Comparison of ENCODE assay signal across 22 mouse cellular contexts in genomic region chr10:110781772-110782171, GRCm38 (mm10). TPM values are rescaled to one million over a fixed set of nuclear protein-coding genes. Genes with fewer than 3 reads are reported as not detected.
DNase-seq lines count a peak whose midpoint lies in the region; ATAC-seq and TF ChIP-seq lines count a peak whose summit lies in the region.
"Had no signal": no experiment of that assay in that cellular context is flagged by ENCODE, and none has a peak within 500 bp of the region (broad histone marks: within the 10 kb centered on the region; RNA-seq: fewer than 3 reads in every experiment).

No protein-coding gene starts in this region.

- no peaks in the 10 kb centered on the region for H3K4me1 ChIP-seq in limb, embryonic 11.5 days (ENCODE audit: control insufficient read depth, insufficient read depth, low read length)
- no peaks in the 10 kb centered on the region for H3K4me1 ChIP-seq in limb, embryonic 10.5 days
- peaks cover 40% of the 10 kb centered on the region for H3K4me1 ChIP-seq in E14TG2a.4 (replicated peaks; ENCODE audit: low read depth, low read length)
- H3K4me1 ChIP-seq in ES-E14 (ENCODE audit: control insufficient read depth in 2 of 2, insufficient read depth in 2 of 2, low read length in 2 of 2, poor library complexity in 1 of 2), result peaks cover 0 to 3% of the 10 kb centered on the region in 2 experiments; a peak in 1 of 4 replicates
- H3K4me1 ChIP-seq: embryonic facial prominence, embryonic 15.5 days; forebrain, embryonic 13.5 days; heart, embryonic 13.5 days; hindbrain, embryonic 13.5 days; intestine, embryonic 15.5 days had no signal

- no peak overlapping the region for H3K27ac ChIP-seq in limb, embryonic 11.5 days (replicated peaks; ENCODE audit: low read depth, low read length)
- no peak overlapping the region for H3K27ac ChIP-seq in limb, embryonic 10.5 days
- no peak overlapping the region for H3K27ac ChIP-seq in ES-E14 (ENCODE audit: insufficient read depth, low read depth, low read length, poor library complexity, severe bottlenecking)
- H3K27ac ChIP-seq: embryonic facial prominence, embryonic 15.5 days; forebrain, embryonic 13.5 days; heart, embryonic 13.5 days; hindbrain, embryonic 13.5 days; intestine, embryonic 15.5 days had no signal

- no peak for DNase-seq in limb, embryonic 11.5 days (ENCODE audit: low spot score)
- DNase-seq in limb, embryonic 10.5 days (ENCODE audit: low spot score), result no peak
- no peak for DNase-seq in ES-E14 (ENCODE audit: low read depth, low spot score)
- DNase-seq in heart, postnatal 25 days (ENCODE audit: low spot score), result no peak
- no peak for DNase-seq in kidney, adult 11 months
- DNase-seq: adrenal gland, adult 8-10 months; cerebellum, adult 11 months; cerebellum, adult 8-10 months; cerebellum, postnatal 14 days; embryo, embryonic 11 days; forebrain, postnatal 0 days; gastrocnemius, postnatal 14 days; heart, postnatal 4 days; kidney, adult 8-10 months had no signal

- intact Hi-C loops in heart, postnatal 25 days (cut with DNase I), result no loop called here

- H3K4me2 ChIP-seq in limb, embryonic 11.5 days (ENCODE audit: low read depth, severe bottlenecking), result no peak overlapping the region
- H3K4me2 ChIP-seq: embryonic facial prominence, embryonic 15.5 days; forebrain, embryonic 13.5 days; heart, embryonic 13.5 days; hindbrain, embryonic 13.5 days; intestine, embryonic 15.5 days had no signal

- no peak overlapping the region for H3K4me3 ChIP-seq in limb, embryonic 11.5 days (ENCODE audit: low read depth, low read length)
- H3K4me3 ChIP-seq in limb, embryonic 10.5 days, result no peak overlapping the region
- H3K4me3 ChIP-seq in E14TG2a.4 (replicated peaks; ENCODE audit: low read length), result 0 out of 2 replicates have a peak overlapping the region, but pooled peaks have one; percentile 10
- no peak overlapping the region for H3K4me3 ChIP-seq in ES-E14 (ENCODE audit: insufficient read depth in 1 of 2, low read depth in 1 of 2, low read length in 2 of 2, poor library complexity in 1 of 2, severe bottlenecking in 1 of 2)
- H3K4me3 ChIP-seq: embryonic facial prominence, embryonic 15.5 days; forebrain, embryonic 13.5 days; heart, embryonic 13.5 days; hindbrain, embryonic 13.5 days; intestine, embryonic 15.5 days had no signal

- 0 out of 2 replicates have a peak, but pooled peaks have one; percentile 14 for ATAC-seq in limb, embryonic 11.5 days (ENCODE audit: insufficient number of reproducible peaks, low FRiP score, low TSS enrichment, low read depth)
- 0 out of 2 replicates have a peak, but pooled peaks have one; percentile 13 for ATAC-seq in erythroblast, adult 5-6 weeks (replicated peaks; ENCODE audit: low FRiP score, poor library complexity, severe bottlenecking)
- ATAC-seq: activated CD4-positive, CD25-positive, alpha-beta regulatory T cell, adult 4 months; forebrain, embryonic 13.5 days; forebrain, postnatal 0 days; intestine, embryonic 15.5 days had no signal

- WGBS in limb, embryonic 11.5 days, result 94% methylated on average over 14 of the region's 14 CpGs
- 94% methylated on average over 14 of the region's 14 CpGs for WGBS in limb, embryonic 10.5 days

- H3K36me3 ChIP-seq in limb, embryonic 11.5 days (ENCODE audit: control insufficient read depth, insufficient read depth, low read length), result peaks cover 10% of the 10 kb centered on the region; the same call in 1 of the 2 replicates
- H3K36me3 ChIP-seq in limb, embryonic 10.5 days, result peaks cover 96% of the 10 kb centered on the region
- H3K36me3 ChIP-seq in E14TG2a.4 (ENCODE audit: insufficient read depth, low read length) (peaks cover 94% of the 10 kb centered on the region), ES-E14 (ENCODE audit: control insufficient read depth, insufficient read depth, low read length, poor library complexity, severe bottlenecking) (peaks cover 49% of the 10 kb centered on the region)

- in situ Hi-C loops in ES-E14 (cut with MboI; ENCODE audit: low sequenced_read_pairs in 2 of 2, unreplicated experiment in 2 of 2), result loop anchor here in 1 of 2 experiments (25.0 kb wide), 1 partner anchor 181 kb away; no protein-coding TSS in a partner anchor

- no peak overlapping the region for H3K9ac ChIP-seq in limb, embryonic 11.5 days (ENCODE audit: low read length)
- H3K9ac ChIP-seq in ES-E14 (ENCODE audit: insufficient read depth, low read depth, low read length, poor library complexity, severe bottlenecking), result no peak overlapping the region
- H3K9ac ChIP-seq: embryonic facial prominence, embryonic 15.5 days; forebrain, embryonic 13.5 days; forebrain, postnatal 0 days; heart, embryonic 13.5 days; hindbrain, embryonic 13.5 days; intestine, embryonic 15.5 days had no signal

- H3K27me3 ChIP-seq in limb, embryonic 11.5 days (ENCODE audit: control insufficient read depth, insufficient read depth, low read length), result no peaks in the 10 kb centered on the region
- no peaks in the 10 kb centered on the region for H3K27me3 ChIP-seq in limb, embryonic 10.5 days (ENCODE audit: low read depth, poor library complexity, severe bottlenecking)
- no peaks in the 10 kb centered on the region for H3K27me3 ChIP-seq in E14TG2a.4 (ENCODE audit: insufficient read depth, low read length)
- H3K27me3 ChIP-seq: embryonic facial prominence, embryonic 15.5 days; forebrain, embryonic 13.5 days; heart, embryonic 13.5 days; hindbrain, embryonic 13.5 days; intestine, embryonic 15.5 days had no signal

- no peak for TF ChIP-seq CTCF in E14TG2a.4 (conservative IDR thresholded peaks at IDR 0.05; ENCODE audit: low read length)

- H3K9me3 ChIP-seq in limb, embryonic 11.5 days (ENCODE audit: control insufficient read depth, low read length), result no peaks in the 10 kb centered on the region
- H3K9me3 ChIP-seq in limb, embryonic 10.5 days (replicated peaks), result no peaks in the 10 kb centered on the region
- H3K9me3 ChIP-seq in E14TG2a.4 (ENCODE audit: low read length), result no peaks in the 10 kb centered on the region
- H3K9me3 ChIP-seq in ES-E14 (ENCODE audit: control insufficient read depth, insufficient read depth, low read depth, low read length), result no peaks in the 10 kb centered on the region
- H3K9me3 ChIP-seq: embryonic facial prominence, embryonic 15.5 days; forebrain, embryonic 13.5 days; heart, embryonic 13.5 days; hindbrain, embryonic 13.5 days; intestine, embryonic 15.5 days had no signal

TF ChIP-seq in ES-E14, 5 proteins besides CTCF, POLR2A, EP300 and RAD21:
- TF ChIP-seq MAFK (IDR thresholded peaks at IDR 0.05; ENCODE audit: insufficient read depth, low read depth, low read length) (peak; percentile 99), ZNF384 (IDR thresholded peaks at IDR 0.05; ENCODE audit: low read depth, low read length) (no peak), ZC3H11A (IDR thresholded peaks at IDR 0.05; ENCODE audit: borderline replicate concordance, low read depth, low read length) (no peak)

RNA-seq across cellular contexts. Expression of gene E2f7, which starts 36.5 kb away (rescaled TPM):
- 42.4 and 44.9 TPM in 2 replicates for polyA plus RNA-seq in limb, embryonic 11.5 days (2014; fragmentation: Nextera tagmentation; extraction: Ambion mirVana)
- 44.7 and 46.6 TPM in 2 replicates for polyA plus RNA-seq in limb, embryonic 10.5 days (2016; fragmentation: Nextera tagmentation; extraction: Ambion mirVana)
- 13.8 and 15.6 TPM in 2 replicates for total RNA-seq in ES-E14 (2012; rRNA removed)
- 4.8 and 12.1 TPM in 2 replicates for total RNA-seq in erythroblast, adult 5-6 weeks (2015; ENCODE audit: low replicate concordance)
- 8.9 and 17.6 TPM in 2 replicates for total RNA-seq in erythroblast, adult 5-6 weeks (2017; ENCODE audit: low replicate concordance)
- 1 to 10 TPM in 1 of 2 experiments, under 1 TPM in 1; 0.59 to 1.9 TPM for total RNA-seq in heart, postnatal 25 days (2021)
